ENCODE assay signal across 16 mouse cellular contexts in the genomic region with DNA sequence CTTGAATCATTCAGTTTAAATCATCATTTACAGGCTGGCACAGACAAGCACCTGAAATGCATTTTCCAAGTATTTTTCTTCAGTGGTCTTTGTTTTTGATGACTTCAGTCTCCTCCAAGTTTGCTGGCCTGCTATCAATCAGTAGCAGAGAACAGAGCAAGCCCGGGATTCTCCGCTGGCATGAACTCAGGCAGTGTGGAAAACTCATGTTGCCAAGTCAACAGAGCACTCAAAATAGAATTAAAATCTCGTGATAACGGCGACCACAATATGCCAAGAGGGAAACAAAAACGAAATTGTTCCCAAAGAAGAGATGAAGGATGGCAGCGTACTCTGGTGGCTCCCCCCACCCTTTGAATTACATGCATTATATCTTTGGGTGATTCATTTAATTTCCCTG.
DNase-seq lines count a peak whose midpoint lies in the region; ATAC-seq lines count a peak whose summit lies in the region.
"Had no signal": no experiment of that assay in that cellular context is flagged by ENCODE, and none has a peak within 500 bp of the region (broad histone marks: within the 10 kb centered on the region; RNA-seq: fewer than 3 reads in every experiment).

No protein-coding gene starts in this region.

- no peak overlapping the region for H3K27ac ChIP-seq in limb, embryonic 11.5 days (replicated peaks; ENCODE audit: low read depth, low read length)
- no peak overlapping the region for H3K27ac ChIP-seq in limb, embryonic 10.5 days
- 0 out of 2 replicates have a peak overlapping the region, but pooled peaks have one; percentile 60 for H3K27ac ChIP-seq in embryonic facial prominence, embryonic 15.5 days (replicated peaks)
- H3K27ac ChIP-seq: embryonic facial prominence, embryonic 12.5 days; kidney, embryonic 15.5 days; liver, embryonic 15.5 days; macrophage had no signal

- 88% methylated on average over 7 of the region's 7 CpGs for WGBS in limb, embryonic 11.5 days
- WGBS in limb, embryonic 10.5 days = 90% methylated on average over 7 of the region's 7 CpGs
- 46% methylated on average over 7 of the region's 7 CpGs for WGBS in embryonic facial prominence, embryonic 15.5 days

- H3K4me1 ChIP-seq in limb, embryonic 11.5 days (ENCODE audit: control insufficient read depth, insufficient read depth, low read length) = no peaks in the 10 kb centered on the region
- H3K4me1 ChIP-seq in limb, embryonic 10.5 days = peaks cover 5% of the 10 kb centered on the region; the same call in 1 of the 2 replicates
- H3K4me1 ChIP-seq in embryonic facial prominence, embryonic 15.5 days = peaks cover 6% of the 10 kb centered on the region; the same call in 1 of the 2 replicates
- H3K4me1 ChIP-seq: liver, embryonic 15.5 days had no signal

- no peak overlapping the region for H3K4me2 ChIP-seq in limb, embryonic 11.5 days (ENCODE audit: low read depth, severe bottlenecking)
- H3K4me2 ChIP-seq in embryonic facial prominence, embryonic 15.5 days (replicated peaks) = no peak overlapping the region
- H3K4me2 ChIP-seq: embryonic facial prominence, embryonic 12.5 days; kidney, embryonic 15.5 days; liver, embryonic 15.5 days had no signal

- DNase-seq in heart, adult 11 months = peak; percentile 81
- DNase-seq in heart, adult 8-10 months (ENCODE audit: low spot score) = no peak
- DNase-seq in limb, embryonic 11.5 days (ENCODE audit: low spot score) = peak; percentile 13
- no peak for DNase-seq in limb, embryonic 10.5 days (ENCODE audit: low spot score)
- peak; percentile 15 for DNase-seq in brain, adult 2 months (ENCODE audit: low read depth, low spot score)
- DNase-seq in retina, embryonic 14.5 days (ENCODE audit: low spot score) = no peak
- DNase-seq: adrenal gland, postnatal 25 days; cerebellum, postnatal 25 days; right cerebral cortex, postnatal 14 days; thymus, adult 2 months had no signal

- H3K9ac ChIP-seq in limb, embryonic 11.5 days (ENCODE audit: low read length) = no peak overlapping the region
- H3K9ac ChIP-seq in embryonic facial prominence, embryonic 15.5 days = no peak overlapping the region
- H3K9ac ChIP-seq: embryonic facial prominence, embryonic 12.5 days; kidney, embryonic 15.5 days; liver, embryonic 15.5 days had no signal

- no peak for ATAC-seq in limb, embryonic 11.5 days (ENCODE audit: insufficient number of reproducible peaks, low FRiP score, low TSS enrichment, low read depth)
- peak; percentile 39; the same call in 1 of the 2 replicates for ATAC-seq in embryonic facial prominence, embryonic 15.5 days (ENCODE audit: insufficient number of reproducible peaks, low FRiP score, low TSS enrichment, low read depth)
- ATAC-seq: CD4-positive, CD25-positive, alpha-beta regulatory T cell, adult 4 months had no signal

- H3K9me3 ChIP-seq in limb, embryonic 11.5 days (ENCODE audit: control insufficient read depth, low read length) = no peaks in the 10 kb centered on the region
- H3K9me3 ChIP-seq in limb, embryonic 10.5 days (replicated peaks) = no peaks in the 10 kb centered on the region
- H3K9me3 ChIP-seq in embryonic facial prominence, embryonic 15.5 days (replicated peaks) = no peaks in the 10 kb centered on the region
- H3K9me3 ChIP-seq: embryonic facial prominence, embryonic 12.5 days; kidney, embryonic 15.5 days; liver, embryonic 15.5 days had no signal

- H3K27me3 ChIP-seq in limb, embryonic 11.5 days (ENCODE audit: control insufficient read depth, insufficient read depth, low read length) = no peaks in the 10 kb centered on the region
- no peaks in the 10 kb centered on the region for H3K27me3 ChIP-seq in limb, embryonic 10.5 days (ENCODE audit: low read depth, poor library complexity, severe bottlenecking)
- no peaks in the 10 kb centered on the region for H3K27me3 ChIP-seq in embryonic facial prominence, embryonic 15.5 days
- H3K27me3 ChIP-seq: embryonic facial prominence, embryonic 12.5 days; kidney, embryonic 15.5 days; liver, embryonic 15.5 days had no signal

- no peak overlapping the region for H3K4me3 ChIP-seq in limb, embryonic 11.5 days (ENCODE audit: low read depth, low read length)
- H3K4me3 ChIP-seq in limb, embryonic 10.5 days = no peak overlapping the region
- H3K4me3 ChIP-seq in embryonic facial prominence, embryonic 15.5 days (replicated peaks) = no peak overlapping the region
- H3K4me3 ChIP-seq: embryonic facial prominence, embryonic 12.5 days; kidney, embryonic 15.5 days; liver, embryonic 15.5 days had no signal

- H3K36me3 ChIP-seq in limb, embryonic 11.5 days (ENCODE audit: control insufficient read depth, insufficient read depth, low read length) = no peaks in the 10 kb centered on the region
- no peaks in the 10 kb centered on the region for H3K36me3 ChIP-seq in limb, embryonic 10.5 days
- H3K36me3 ChIP-seq in embryonic facial prominence, embryonic 15.5 days = no peaks in the 10 kb centered on the region
- H3K36me3 ChIP-seq: embryonic facial prominence, embryonic 12.5 days; kidney, embryonic 15.5 days; liver, embryonic 15.5 days had no signal

Comparison
In these comparisons a context has a peak if more than half of its experiments do, and no peak if none do; other contexts are left out.
1. DNase-seq: peak in heart, adult 11 months (single experiment), limb, embryonic 11.5 days (single experiment) and brain, adult 2 months (single experiment); none in heart, adult 8-10 months (single experiment), limb, embryonic 10.5 days (single experiment) and retina, embryonic 14.5 days (single experiment).